Mouse (Mus musculus) T-helper 17 cell (primary cell): ENCODE measurements around the gene Clic1.

Experiments used
- in situ Hi-C, 2 experiments: fragments of 300-600 bp; cut with MboI, MseI; formaldehyde crosslinking; loops; 1 replicate in 1 of 2; 2 replicates in 1 of 2; pipeline ENCODE4 v1.15.1; 2025; ENCODE audit warnings: high pct_unique_total_duplicates in 2 of 2

Clic1 gene

DNA sequence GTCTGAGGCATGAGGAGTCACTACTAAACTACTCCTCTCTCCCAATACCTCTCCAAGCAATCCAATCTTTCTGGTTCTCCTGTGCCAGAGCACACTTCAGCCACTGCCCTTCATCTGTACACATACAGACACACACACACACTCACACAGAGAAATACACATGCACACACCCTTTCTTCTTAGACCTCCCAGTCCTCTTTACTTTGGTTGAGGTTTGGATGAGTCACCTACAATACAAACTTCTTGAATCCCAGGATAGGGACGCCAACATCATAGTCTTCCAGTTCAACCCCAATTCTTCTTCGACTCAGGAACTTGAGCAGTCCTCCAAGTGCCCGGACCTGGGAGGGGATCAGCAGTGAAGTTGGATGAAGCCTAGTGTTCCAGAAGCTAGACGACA is 6.0 kb upstream of the Clic1 start:
- in situ Hi-C loops = no loop called here

DNA sequence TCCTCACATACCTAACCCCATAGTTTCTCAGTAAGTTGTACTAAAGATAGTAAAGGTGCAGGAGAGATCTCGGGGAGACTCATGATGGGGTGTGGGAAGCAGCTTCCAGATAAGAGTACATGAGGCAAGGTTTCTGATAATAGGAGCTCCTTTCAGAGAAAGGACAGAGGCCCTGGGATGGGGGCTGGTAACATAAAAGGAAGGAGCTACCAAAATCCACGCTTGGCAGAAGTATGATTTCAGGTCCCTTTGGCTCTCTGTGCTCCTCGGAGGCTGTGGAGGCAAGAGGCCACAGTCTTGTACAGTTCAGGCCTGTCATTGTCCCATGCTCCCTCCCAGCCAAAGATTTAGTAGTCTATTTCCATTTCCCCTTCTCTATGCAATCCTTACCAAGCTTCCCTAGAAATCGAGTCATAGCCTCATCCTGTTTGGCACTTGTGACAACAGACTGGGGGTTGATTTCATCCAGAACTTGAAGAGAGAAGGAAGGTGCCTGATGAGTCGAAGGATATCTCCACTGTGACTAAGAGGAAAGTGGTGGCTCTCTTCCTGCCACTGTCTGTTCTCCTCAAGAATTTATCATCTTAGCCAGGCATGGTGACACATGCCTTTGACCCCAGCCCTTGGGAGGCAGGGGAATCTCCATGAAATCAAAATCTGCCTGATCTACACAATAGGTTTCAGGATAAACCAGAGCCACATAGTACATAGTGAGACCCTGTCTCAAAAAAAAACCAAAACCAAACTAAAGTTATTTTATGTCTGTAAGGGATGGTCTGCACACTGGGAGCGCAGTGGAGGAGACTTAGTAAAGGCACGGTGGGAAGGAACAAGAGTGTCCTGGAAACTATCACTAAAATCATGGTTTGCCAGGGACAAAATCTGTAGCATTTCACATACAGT is 4.6 kb upstream of the Clic1 start:
- in situ Hi-C loops = no loop called here

DNA sequence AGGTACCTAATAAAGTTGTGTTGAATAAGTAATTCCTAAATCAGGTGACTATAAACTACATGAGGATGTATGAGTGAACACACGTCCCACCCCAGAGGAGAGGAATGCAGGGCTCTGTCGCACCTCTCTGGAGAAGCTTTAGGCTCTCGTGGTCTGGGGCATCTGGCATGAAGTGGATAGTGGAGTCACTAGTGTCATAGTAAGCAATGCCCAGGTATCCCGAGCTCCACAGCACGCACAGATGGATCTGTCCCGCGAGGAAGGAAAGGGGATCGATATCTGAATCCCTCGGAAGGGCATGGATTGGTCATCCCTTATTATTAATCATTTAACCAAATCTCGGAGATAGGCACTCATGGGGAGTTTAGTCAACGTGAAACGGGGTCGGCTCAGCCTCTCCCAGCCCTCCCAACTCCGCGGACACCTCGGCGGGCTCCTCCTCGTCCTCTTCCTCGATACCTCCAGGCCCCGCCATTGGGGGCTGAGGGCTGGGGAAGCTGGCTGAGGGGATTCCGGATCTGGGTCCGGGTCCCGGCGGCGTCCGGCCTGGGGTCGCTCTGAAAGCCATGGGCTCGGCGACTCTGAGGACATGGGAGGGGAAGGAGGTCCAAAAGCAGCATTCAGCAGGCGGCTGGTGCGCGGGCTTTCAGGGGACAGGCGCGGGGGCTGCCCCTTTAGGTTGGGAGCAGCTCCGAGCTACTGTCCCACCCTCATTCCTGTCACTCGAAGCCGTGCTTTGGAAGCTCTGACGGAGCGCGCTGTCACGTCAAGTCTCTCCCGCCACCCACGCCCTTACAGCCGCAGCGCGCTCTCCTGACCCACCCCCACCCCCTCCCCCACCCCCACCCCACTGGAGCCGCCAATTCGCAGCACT is 3.7 kb upstream of the Clic1 start:
- in situ Hi-C loops = no loop called here

DNA sequence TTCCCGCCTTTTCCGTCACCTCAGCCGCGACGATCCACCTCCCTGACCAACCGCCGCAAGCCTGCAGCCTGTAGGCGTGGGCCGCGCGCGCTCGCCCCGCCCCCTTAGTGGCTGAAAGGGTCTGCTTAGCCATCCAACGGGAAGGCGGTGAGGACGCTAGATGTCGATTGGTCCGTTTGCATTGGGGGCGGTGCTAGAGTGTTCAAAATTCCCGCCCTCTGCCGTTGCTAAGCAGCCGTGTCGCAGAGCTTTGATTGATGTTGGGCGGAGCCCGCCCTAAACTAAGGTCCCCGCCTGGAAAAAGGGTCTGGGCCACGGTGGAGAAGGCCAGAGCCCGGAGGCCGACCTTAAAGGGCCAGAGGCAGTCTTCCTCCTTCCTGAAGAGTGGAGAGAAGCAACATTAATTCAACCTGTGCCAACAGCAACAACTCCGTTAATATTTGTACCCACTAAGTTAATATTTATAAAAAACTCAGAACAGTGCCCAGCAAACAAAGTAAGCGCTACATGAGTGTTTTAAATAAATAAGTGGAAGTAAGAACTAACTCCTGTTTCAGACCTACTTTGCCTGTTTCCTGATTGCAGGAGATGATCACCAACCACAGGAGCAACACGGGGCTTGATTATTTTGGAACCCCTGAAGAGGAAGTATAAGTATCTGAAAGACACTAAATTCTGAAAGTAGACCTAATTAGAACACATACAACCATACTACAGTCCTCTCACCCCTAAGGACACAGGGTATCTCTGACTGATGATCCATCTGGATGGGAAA is 2.9 kb upstream of the Clic1 start, which contains the start of gene Msh5:
Gene Msh5, minus strand, starts transcription at position 65 of the 775 bp plus-strand sequence.
- in situ Hi-C loops = no loop called here

DNA sequence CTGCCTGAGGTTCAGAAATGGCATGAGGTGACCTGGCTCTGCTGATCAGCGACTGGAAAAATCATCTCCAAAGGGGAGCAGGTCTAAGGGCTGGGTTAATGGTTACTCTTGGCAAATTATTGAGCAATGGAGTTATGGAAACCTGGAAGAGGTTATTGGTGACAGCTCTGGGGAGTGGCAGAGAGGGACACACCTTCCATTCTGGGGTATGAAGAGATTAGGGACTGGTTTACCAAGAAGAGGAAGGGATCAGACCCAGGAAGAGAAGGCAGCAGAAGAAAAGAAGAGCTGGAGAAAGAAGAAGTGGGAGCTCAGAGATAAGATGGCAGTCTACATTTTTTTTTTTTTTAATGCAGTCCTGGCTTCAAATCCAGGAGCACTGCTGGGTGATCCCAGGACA is 2.1 kb upstream of the Clic1 start:
- in situ Hi-C loops = no loop called here

DNA sequence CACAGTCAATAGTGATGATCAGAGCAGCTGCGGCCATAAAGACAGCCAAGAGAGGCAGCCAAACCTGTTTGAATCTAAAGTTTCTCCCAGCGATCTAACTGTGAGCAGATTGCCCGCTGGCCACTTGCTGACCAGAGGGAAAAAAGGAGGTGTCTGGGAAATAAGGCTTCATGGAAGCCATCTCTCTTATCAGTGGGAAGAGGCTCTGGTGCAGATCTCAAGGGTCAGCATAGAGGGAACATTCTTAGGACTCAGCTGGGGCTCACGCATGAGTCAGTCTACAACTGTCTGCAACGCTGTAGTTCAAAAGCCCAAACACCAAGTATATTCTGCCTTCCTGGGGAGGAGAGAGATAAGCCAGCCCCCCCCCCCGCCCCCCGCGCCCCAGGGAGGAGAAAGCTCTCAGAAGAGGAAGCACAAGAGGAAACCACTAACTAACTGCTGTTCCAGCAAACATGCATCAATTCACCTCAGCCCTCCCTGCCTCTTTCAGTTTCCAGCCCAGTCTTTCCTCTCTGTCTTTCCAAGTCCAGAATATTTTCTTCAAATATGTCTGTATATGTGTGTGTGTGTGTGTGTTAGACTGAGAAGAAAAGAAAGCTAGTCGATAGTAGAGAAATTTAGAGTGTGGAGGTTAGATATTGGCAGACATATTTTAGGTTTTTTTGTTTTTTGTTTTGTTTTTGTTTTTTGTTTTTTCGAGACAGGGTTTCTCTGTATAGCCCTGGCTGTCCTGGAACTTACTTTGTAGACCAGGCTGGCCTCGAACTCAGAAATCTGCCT is 1.4 kb upstream of the Clic1 start:
- in situ Hi-C loops = no loop called here

DNA sequence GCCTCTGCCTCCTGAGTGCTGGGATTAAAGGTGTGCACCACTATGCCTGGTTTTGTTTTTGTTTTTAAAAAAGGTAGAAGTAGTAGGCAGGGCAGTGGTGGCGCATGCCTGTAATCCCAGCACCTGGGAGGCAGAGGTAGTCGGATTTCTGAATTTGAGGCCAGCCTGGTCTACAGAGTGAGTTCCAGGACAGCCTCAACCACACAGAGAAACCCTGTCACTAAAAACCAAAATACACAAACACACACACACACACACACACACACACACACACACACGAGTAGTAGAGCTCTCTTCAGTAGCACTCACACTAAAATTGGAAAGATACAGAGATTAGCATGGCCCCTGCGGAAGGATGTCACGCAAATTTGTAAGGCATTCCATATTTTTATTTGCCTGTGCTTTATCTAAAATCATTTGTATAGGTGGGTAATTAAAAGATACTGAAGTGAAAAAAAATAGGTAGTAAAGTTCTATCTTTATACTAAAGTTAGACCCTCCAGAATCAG is 780 bp upstream of the Clic1 start:
- in situ Hi-C loops = no loop called here

DNA sequence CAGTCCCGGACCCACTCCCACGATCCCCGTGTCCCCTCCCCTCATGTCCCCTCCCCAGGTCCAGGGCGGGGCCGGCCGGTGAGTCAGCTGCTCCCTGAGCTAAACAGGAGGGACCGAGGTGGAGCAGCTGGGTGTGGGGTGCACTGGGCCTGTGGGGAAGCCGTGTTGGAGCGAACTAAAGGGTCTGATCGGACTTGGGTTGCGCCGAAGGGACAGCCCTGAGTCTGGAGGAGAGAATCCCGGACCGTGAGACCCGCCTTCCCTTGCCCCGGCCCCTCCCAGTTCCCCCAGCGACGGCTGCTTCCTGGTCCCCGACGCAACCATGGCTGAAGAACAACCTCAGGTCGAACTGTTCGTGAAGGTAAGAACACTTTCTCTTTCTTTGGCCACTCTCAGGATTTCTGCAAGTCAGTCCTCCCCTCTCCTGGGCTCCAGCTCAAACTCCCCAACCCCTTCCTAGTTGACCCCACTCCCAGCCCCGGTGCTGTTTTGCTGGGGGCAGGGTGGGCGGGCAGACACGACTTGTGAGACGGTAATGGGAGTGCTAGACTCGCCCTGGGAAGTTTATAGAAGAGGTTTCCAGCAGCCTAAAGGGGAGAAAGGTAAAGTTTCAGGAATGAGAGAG is 472 bp downstream of the Clic1 start:
- in situ Hi-C loops = loop anchor here in 1 of 2 experiments (10.0 kb wide), 1 partner anchor 805 kb away; no protein-coding TSS in a partner anchor

DNA sequence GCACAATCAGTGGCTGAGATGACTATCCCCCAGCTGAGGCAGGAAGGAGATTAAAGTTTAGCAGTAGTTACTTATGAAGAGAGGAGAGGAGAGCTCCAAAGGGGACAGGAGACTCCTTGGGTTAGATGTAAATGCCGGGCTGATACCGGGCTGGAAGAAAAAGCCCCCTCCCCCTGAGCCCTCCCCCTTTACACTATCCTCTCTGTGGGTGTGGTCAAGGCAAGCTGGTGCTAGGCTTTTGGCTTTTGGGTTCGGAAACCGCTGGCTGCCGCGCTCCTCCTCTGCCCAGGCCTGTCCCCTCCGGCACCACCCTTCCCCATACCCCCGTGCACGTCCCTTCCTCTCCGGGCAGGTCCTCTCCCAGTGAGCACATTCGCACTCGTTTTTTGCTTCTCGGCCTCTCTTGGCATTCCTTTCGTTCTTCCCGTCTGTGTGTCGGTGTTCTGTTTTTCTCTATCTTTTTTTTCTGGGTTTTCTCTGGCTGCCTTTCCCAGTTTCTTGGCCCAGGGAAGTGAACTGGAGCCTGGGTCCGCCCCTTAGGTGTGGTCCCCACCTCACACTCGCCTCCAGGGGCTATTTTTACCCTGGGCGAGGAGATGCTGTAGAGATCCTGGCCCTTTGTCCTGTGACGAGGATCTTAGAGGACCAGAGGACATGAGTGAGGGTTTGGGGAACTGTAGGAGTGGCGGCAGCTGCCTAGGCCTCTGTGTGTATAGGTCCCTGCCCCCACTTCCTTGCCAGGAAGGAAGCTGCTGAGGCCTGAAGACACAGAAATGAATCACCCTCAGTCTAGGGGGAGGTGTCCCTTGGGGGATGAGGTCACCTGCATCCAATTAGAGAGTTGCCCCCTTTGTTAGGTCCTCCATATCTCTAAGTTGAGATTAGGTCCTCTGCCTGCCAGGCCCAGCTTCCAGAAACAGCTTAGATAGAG is 1.7 kb downstream of the Clic1 start:
- in situ Hi-C loops = loop anchor here in 1 of 2 experiments (10.0 kb wide), 1 partner anchor 803 kb away; no protein-coding TSS in a partner anchor

DNA sequence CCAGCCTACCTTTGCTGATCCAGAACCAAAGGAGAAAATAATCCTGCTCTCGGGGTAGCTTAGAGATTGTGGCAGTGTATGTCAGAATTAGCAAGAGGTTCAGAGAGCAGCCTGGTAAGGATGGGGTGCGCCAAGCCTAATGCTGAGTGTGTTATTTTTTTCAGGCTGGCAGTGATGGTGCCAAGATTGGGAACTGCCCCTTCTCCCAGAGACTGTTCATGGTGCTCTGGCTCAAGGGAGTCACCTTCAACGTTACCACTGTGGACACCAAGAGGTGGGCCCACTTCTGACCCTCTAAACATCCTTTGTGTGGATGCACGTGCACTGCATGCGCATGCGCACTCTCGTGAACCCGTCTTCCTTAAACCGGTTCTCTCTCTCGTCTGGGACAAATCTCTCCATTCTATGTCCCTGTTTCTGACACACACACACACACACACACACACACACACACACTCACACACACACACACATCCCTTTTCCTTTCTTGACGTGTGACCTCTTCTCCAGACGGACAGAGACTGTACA is 2.6 kb downstream of the Clic1 start:
- in situ Hi-C loops = loop anchor here in 1 of 2 experiments (10.0 kb wide), 1 partner anchor 802 kb away; no protein-coding TSS in a partner anchor

DNA sequence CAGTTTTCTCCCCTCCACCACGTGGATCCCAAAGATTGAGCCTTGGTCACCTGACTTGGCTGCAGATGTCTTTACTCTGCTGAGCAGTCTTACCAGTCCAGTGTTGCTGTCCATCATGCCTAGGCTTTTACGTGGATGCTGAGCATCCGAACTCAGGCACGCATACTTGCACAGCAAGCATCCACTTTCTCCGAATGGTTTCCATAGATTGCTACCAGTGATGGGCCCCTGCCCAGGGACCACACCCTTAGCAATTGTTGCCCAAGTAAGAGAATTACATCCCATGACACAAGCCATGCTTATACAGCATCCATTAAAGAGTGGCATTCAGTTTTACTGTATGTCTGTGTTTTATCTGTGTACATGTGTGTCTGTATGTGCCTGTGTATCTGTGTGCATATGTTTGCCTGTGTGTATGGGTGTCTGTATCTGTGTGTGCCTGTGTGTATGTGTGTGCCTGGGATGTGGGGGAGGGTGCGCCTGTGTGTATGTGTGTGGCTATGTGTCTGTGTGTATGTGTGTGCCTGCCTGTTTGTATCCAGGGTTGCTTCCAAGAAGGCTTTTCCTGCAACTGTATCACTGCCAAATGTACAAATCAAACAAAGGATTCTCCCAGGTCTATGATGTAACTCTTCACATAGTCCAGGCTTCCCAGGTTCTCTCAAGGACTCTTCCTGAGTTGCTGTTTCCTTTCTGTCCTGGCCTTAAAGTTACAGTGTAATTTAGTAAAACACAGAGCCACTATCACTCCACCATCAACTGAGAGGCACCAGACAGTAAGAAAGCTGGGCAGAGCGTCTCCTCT is 6.1 kb downstream of the Clic1 start:
- in situ Hi-C loops = loop anchor here in 1 of 2 experiments (10.0 kb wide), 1 partner anchor 799 kb away; no protein-coding TSS in a partner anchor

DNA sequence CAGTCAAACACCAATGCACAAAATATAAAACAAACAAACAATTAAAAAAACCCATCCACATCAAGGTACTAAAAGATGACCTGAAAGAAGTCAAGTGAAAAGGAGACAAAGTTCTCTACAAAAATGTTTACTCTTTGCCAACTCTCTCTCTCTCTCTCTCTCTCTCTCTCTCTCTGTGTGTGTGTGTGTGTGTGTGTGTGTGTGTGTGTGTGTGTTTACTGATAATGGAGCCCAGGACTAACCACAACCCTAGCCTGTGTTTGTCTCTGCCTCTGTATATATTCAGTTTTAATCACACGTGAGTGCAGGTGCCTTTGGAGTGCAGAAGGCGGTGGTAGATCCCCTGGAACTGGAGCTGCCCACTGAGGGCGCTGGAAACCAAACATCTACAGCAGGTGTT is 7.3 kb downstream of the Clic1 start:
- in situ Hi-C loops = loop anchor here in 1 of 2 experiments (10.0 kb wide), 1 partner anchor 798 kb away; no protein-coding TSS in a partner anchor

DNA sequence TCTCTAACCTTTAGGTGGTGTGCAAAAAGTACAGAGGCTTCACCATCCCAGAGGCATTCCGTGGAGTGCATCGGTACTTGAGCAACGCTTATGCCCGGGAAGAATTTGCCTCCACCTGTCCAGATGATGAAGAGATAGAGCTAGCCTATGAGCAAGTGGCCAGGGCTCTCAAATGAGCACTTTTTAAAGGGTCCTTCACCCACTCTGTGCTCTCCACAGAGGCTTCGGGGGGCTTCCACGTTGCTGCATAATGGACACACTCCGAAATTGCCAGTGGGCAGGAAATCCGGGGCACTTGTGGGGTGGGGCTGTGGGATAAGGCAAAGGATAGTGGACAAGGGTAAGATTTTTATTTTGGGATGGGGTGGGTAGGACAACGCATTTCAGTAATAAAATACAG is 8.6 kb downstream of the Clic1 start:
- in situ Hi-C loops = loop anchor here in 1 of 2 experiments (10.0 kb wide), 1 partner anchor 796 kb away; no protein-coding TSS in a partner anchor

DNA sequence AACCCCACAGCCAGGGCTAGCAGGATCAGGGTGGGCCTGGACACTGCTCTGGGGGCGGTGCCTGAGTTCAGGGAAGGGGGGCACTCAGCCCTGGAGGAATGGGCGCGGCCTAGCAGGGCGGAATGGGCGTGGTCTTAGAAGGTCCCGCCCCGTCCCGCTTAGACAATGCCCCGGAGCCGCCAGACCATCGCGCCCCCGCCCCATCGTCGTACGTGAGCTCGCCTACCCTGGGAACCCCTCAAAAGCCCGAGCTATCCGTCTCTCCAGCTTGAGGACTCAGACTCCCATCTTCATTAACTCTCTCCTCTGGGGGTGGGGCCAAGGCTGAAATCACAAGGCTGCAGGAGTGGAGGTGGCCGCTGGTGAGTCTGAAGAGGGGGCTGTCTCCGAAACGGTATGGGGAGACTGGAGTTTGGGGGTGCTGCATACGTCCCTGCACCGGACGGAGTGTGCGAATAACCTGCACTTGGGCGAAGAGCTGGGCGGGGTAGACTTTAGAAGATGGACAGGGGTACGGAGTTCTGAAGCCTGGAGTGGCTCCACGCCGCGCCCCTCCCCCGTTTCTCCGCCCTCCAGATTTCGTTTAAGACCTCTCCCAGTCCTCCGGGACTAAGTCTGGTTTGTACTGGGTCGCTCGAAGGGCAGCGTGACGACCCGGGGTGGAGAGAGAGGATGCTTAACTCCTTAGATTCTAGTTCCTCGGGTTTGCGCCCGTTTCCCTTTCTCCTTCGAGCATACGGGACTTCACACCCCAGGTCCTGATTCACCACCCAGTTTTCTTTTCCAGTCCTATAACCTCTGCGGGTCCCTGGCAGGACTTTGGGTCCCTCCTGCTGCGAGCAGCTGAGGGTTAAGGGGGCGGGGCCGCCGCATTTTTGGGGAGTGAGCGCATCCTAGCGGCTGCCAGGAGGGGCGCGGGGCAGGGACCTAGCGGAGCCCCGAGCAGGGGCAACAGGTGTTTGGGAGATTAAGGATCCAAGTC is 9.4 kb downstream of the Clic1 start, which contains the start of gene Ddah2:
Gene Ddah2, plus strand, starts transcription at position 125 of the 982 bp plus-strand sequence.
- in situ Hi-C loops = loop anchor here in 1 of 2 experiments (10.0 kb wide), 1 partner anchor 796 kb away; no protein-coding TSS in a partner anchor

DNA sequence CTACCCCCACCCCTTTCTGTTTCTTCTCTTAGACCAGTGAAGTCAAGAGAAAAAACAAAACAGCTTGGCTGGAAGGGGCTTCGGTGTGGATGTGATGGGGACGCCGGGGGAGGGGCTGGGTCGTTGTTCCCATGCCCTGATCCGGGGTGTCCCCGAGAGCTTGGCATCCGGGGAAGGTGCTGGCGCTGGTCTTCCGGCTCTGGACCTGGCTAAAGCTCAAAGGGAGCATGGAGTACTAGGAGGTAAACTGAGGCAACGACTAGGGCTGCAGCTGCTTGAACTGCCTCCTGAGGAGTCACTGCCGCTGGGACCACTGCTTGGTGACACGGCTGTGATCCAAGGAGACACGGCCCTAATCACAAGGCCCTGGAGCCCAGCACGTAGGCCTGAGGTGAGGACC is 10.3 kb downstream of the Clic1 start:
- in situ Hi-C loops = loop anchor here (5.0 kb wide), 1 partner anchor 38 kb away; no protein-coding TSS in a partner anchor
